Mouse (Mus musculus): ENCODE data around the gene Akr1c12. TPM values are rescaled to one million over a fixed set of nuclear protein-coding genes. Genes with fewer than 3 reads are reported as not detected.
"Not testable (repeated sequence)": the region's sequence is repeated elsewhere in the genome, so short reads cannot be mapped to it uniquely, and the experiment has no call there.

The Akr1c12 gene
- polyA plus RNA-seq, 1 experiment, result 7.4 TPM

DNA sequence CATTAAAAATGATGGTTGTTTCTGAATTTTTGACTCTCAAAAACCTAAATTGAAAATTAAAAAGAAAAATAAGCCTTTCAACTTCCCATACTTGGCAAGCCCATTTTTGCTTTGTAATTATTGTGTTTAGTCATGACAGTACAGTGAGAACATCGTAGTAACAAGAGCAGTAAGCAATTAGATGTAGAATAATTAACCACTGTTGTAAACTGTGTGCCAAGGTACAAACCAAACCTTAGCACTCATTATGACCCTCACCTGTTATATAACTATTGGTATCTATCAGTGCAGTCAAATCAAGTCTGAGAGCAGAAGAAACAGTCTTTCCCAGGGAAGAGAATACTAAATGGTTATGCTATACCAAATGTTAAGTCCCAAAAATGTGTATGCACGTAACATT lies 14.2 kb downstream of the Akr1c12 start:
- no peaks in the 10 kb centered on the region for H3K4me1 ChIP-seq (ENCODE audit: control insufficient read depth, insufficient read depth, low read length)
- H3K4me3 ChIP-seq (replicated peaks; ENCODE audit: control insufficient read depth, low read depth, low read length), result no peak overlapping the region
- H3K27ac ChIP-seq (ENCODE audit: control insufficient read depth, insufficient read depth, low read depth, low read length, poor library complexity), result no peak overlapping the region
- TF ChIP-seq POLR2A (IDR thresholded peaks at IDR 0.05; ENCODE audit: borderline replicate concordance, control insufficient read depth, low read depth, low read length), result no peak
- 84% methylated on average over 2 of the region's 2 CpGs for WGBS

DNA sequence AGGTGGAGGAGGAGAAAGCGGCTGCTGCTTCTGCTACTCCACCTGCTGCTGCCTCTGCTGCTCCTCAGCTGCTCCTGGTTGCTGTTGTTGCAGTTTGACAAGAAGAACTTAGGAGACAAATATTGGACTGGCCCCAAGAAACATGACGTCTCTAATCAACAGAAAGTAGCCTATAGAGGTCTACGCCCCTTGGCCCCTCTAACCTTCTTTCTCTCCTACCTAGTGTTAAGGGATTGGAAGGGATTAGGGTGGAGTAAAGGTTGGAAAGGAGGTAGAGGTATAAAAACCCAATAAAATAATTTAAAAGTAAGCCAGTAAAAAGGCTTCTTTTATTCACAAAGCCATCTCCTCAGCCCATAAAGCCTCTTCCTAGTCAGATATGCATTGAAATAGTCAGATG lies 14.6 kb downstream of the Akr1c12 start:
- no peak for TF ChIP-seq POLR2A (IDR thresholded peaks at IDR 0.05; ENCODE audit: borderline replicate concordance, control insufficient read depth, low read depth, low read length)
- no peak for TF ChIP-seq CTCF (IDR thresholded peaks at IDR 0.05; ENCODE audit: control insufficient read depth, insufficient read depth, low read length)
- Histone ChIP-seq H3K27ac (ENCODE audit: control insufficient read depth, insufficient read depth, low read depth, low read length, poor library complexity) (no peak overlapping the region), H3K4me3 (replicated peaks; ENCODE audit: control insufficient read depth, low read depth, low read length) (no peak overlapping the region), H3K4me1 (ENCODE audit: control insufficient read depth, insufficient read depth, low read length) (no peaks in the 10 kb centered on the region)
- WGBS, result 79% methylated on average over 3 of the region's 3 CpGs

DNA sequence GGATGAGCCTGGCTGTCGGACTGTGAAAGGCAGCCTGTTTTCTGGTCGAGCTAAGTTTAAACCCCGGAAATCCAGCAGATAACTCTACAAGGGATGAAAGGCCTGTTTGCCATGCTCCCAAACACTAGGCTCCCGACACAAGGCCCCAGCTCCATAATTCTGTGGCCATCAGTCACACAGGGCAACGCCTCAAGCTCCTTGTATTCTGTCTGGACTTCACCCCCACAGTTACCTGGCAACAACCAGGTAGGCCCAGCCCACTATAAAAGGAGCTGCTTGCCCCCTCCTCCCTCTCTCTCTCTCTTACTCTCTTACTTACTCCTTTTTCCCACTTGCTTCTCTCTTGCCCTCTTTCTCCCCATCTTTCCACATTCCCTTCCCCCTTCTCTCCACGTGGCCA lies 21.9 kb downstream of the Akr1c12 start:
- Histone ChIP-seq H3K4me1 (ENCODE audit: control insufficient read depth, insufficient read depth, low read length) (no peaks in the 10 kb centered on the region), H3K4me3 (replicated peaks; ENCODE audit: control insufficient read depth, low read depth, low read length) (no peak overlapping the region), H3K27ac (ENCODE audit: control insufficient read depth, insufficient read depth, low read depth, low read length, poor library complexity) (no peak overlapping the region)
- no peak for TF ChIP-seq CTCF (IDR thresholded peaks at IDR 0.05; ENCODE audit: control insufficient read depth, insufficient read depth, low read length)
- no peak for TF ChIP-seq POLR2A (IDR thresholded peaks at IDR 0.05; ENCODE audit: borderline replicate concordance, control insufficient read depth, low read depth, low read length)
- 77% methylated on average over 6 of the region's 6 CpGs for WGBS

DNA sequence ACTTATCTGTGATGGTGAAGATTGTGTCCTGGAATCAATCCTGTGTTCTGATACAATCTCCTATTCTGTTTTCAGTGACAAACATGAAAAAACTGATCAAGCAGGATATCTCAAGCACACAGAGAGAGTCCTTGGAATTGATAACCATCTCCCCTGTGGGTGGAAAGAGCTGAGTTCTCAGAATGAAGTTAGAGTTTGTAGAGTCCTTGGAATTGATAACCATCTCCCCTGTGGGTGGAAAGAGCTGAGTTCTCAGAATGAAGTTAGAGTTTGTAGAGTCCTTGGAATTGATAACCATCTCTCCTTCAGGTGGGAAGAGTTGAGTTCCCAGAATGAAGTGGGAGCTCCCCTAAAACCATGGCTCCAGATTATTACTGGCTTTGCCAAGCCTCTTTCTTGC lies 22.3 kb downstream of the Akr1c12 start:
- not testable (repeated sequence) for H3K4me1 ChIP-seq (ENCODE audit: control insufficient read depth, insufficient read depth, low read length); H3K4me3 ChIP-seq (replicated peaks; ENCODE audit: control insufficient read depth, low read depth, low read length); H3K27ac ChIP-seq (ENCODE audit: control insufficient read depth, insufficient read depth, low read depth, low read length, poor library complexity)

DNA sequence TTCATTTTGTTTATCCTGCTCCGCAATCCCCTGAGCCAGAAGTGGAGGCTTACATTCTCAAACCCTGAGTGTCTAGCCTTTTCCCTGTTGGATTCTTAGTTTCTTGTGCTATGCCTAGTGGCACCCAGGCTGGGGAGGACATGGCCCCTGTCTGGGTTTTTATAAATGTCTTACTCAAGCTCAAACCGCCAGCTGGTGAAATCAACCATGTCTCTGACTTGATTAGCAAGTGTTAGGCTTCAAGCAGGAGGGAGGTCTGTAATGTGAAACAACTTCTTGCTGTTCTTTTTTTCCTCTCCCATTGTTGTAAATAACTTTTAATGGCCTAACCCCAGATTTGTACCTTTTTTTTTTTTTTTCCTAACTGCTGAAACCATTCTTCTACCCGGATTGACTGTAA lies 29.9 kb downstream of the Akr1c12 start:
- Histone ChIP-seq H3K4me1 (ENCODE audit: control insufficient read depth, insufficient read depth, low read length) (no peaks in the 10 kb centered on the region), H3K27ac (ENCODE audit: control insufficient read depth, insufficient read depth, low read depth, low read length, poor library complexity) (no peak overlapping the region), H3K4me3 (replicated peaks; ENCODE audit: control insufficient read depth, low read depth, low read length) (no peak overlapping the region)
- TF ChIP-seq CTCF (IDR thresholded peaks at IDR 0.05; ENCODE audit: control insufficient read depth, insufficient read depth, low read length) (no peak), POLR2A (IDR thresholded peaks at IDR 0.05; ENCODE audit: borderline replicate concordance, control insufficient read depth, low read depth, low read length) (no peak)
- WGBS, result 78% methylated on average over 3 of the region's 3 CpGs

DNA sequence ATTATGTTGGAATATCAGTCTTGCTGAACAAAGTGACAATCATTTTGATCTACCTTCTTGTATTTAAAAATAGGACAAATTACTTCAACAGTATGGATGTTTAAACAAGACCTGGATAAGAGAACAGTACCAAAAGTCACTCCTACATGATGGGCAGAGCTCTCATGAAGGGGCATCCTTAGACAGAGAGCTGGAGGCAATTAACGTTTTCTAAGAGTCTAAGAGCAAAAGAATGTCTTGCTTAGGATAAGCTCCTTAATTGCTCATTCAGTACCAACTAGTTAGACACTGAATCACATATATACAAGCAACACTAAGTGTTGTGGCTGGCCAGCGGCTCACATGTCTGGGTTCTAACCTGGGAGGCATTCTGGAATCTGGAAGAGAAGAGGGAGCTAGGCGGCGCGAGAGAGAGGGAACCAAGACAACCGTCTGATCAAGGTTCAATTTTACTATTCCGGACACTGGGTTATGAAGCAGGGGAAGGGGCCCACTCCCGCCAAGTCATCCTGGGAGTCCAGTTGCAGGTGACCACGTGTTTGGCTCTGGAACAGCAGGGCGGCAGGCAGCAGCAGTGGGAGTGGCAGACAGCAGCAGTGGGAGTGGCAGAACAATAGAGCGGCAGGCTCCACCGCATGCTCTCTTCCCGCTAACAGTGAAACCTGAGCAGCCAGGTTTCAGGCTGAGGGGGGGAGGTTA lies 34.2 kb downstream of the Akr1c12 start:
- Histone ChIP-seq H3K4me3 (replicated peaks; ENCODE audit: control insufficient read depth, low read depth, low read length) (no peak overlapping the region), H3K27ac (ENCODE audit: control insufficient read depth, insufficient read depth, low read depth, low read length, poor library complexity) (no peak overlapping the region), H3K4me1 (ENCODE audit: control insufficient read depth, insufficient read depth, low read length) (no peaks in the 10 kb centered on the region)
- WGBS, result 10% methylated on average over 13 of the region's 13 CpGs
- TF ChIP-seq CTCF (IDR thresholded peaks at IDR 0.05; ENCODE audit: control insufficient read depth, insufficient read depth, low read length) (no peak), POLR2A (IDR thresholded peaks at IDR 0.05; ENCODE audit: borderline replicate concordance, control insufficient read depth, low read depth, low read length) (no peak)

DNA sequence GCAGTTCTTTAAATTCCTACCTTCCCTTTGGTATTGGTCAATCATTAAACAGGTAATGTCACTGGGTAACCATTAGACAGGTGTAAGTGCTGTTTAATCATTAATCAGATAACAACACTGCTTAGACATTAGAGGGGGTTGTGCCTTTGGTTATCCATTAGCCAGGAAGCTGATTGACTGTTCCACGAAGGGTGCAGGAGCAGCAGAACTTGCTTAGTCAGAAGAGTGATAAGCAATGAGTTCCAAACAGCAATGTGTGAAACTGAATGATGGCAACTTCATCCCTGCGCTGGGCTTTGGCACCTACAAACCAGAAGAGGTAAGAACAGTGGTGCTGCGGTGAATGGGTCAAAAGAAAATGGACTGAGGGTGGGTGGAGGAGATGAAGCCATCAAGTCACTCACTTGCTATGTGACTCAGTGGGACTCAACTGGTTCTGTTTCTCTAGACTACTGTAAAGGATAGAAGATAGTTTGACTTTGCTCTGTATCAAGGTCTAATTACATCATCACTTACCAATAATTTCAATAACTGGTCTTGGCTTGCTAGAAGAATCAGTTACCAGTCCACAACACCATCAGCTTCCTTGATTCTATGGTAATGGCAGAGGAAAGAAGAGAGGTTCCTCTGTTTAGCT lies 45.6 kb downstream of the Akr1c12 start:
- no peak overlapping the region for H3K4me3 ChIP-seq (replicated peaks; ENCODE audit: control insufficient read depth, low read depth, low read length)
- H3K27ac ChIP-seq (ENCODE audit: control insufficient read depth, insufficient read depth, low read depth, low read length, poor library complexity), result no peak overlapping the region
- no peaks in the 10 kb centered on the region for H3K4me1 ChIP-seq (ENCODE audit: control insufficient read depth, insufficient read depth, low read length)
- 73% methylated on average over 3 of the region's 3 CpGs for WGBS
- TF ChIP-seq POLR2A (IDR thresholded peaks at IDR 0.05; ENCODE audit: borderline replicate concordance, control insufficient read depth, low read depth, low read length) (no peak), CTCF (IDR thresholded peaks at IDR 0.05; ENCODE audit: control insufficient read depth, insufficient read depth, low read length) (no peak)

DNA sequence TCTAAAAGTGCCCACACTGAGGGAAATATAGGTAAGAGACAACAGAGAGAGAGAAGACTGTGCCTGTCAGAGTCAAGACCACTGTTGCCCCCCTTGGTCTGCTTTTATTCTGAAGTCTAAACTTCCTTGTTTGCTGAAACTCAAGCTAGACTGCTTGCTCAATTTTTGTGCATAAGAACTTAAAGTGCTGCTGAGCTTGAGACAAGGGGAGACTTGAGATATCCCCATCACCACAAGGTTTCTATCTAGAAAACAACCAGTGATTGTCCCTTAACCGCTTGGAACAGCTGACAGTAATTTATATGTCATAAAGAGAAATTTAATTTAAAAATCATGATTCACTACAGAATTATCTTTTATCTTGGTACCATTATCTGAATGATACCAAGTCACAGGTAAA lies 46.1 kb downstream of the Akr1c12 start:
- no peaks in the 10 kb centered on the region for H3K4me1 ChIP-seq (ENCODE audit: control insufficient read depth, insufficient read depth, low read length)
- WGBS, result 68% methylated on average over 1 of the region's 1 CpGs
- no peak for TF ChIP-seq CTCF (IDR thresholded peaks at IDR 0.05; ENCODE audit: control insufficient read depth, insufficient read depth, low read length)
- TF ChIP-seq POLR2A (IDR thresholded peaks at IDR 0.05; ENCODE audit: borderline replicate concordance, control insufficient read depth, low read depth, low read length), result no peak
- no peak overlapping the region for H3K27ac ChIP-seq (ENCODE audit: control insufficient read depth, insufficient read depth, low read depth, low read length, poor library complexity)
- no peak overlapping the region for H3K4me3 ChIP-seq (replicated peaks; ENCODE audit: control insufficient read depth, low read depth, low read length)

Data from bone marrow, adult 2 months (tissue).